Mouse (Mus musculus): ENCODE measurements at regions not wholly inside any gene's neighbourhood (a gene's known extent, or its start where the extent isn't known, plus 50 kb on each side); places are given as distances from the start of the nearest gene placed in this dataset.

GRCm38 (mm10) chr9:113601451-113601850 is 106.6 kb downstream of the Pdcd6ip start:
- DNase-seq (ENCODE audit: low read depth, low spot score), result peak; percentile 9

GRCm38 (mm10) chr9:113587260-113587659 is 120.8 kb downstream of the Pdcd6ip start:
- DNase-seq (ENCODE audit: low read depth, low spot score), result no peak

DNA sequence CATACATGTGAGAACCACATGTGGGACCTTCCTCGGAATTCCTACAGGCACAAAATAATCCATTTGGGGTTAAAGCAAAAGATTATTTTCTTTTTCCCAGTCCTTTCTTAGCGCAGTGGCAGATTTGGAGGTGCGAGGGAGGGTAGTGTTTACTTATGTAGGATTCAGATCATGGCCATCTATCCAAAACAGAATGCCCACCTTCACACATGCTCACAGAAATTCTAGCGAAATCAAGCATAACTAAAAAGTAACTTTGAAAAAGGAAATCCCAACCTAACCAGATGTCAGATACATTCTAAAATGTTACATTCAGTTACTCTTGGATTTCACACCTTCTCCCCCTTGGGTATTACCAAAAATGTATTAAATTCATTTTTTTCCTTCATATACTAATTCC is 121.6 kb downstream of the Pdcd6ip start:
- no peak for DNase-seq (ENCODE audit: low read depth, low spot score)

- no peak for DNase-seq (ENCODE audit: low read depth, low spot score)
Observed at GRCm38 (mm10) chr9:113578221-113578620, 129.8 kb downstream of the Pdcd6ip start.

GRCm38 (mm10) chr9:113568849-113569248 is 139.2 kb downstream of the Pdcd6ip start:
- DNase-seq (ENCODE audit: low read depth, low spot score), result no peak

DNA sequence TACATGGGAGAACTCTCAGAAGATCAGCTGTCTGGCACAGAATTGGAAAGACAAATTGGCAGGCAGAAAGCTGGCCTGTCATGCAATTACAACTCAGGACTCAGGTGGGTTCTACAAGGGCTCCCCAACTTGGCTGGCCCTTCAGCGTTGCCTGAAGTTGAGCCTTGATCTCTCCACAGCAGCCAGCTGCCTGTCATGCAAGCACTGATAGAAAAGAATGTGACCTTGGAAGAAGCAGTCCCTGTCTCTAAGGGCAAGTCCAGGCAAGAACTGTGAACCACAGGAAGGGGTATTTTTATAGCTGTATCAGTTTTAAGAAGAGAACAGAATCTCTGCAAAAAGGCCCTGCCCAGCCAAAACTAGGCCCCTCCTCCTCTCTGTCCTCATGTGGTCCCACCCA is 140.4 kb downstream of the Pdcd6ip start:
- DNase-seq (ENCODE audit: low read depth, low spot score), result no peak

DNA sequence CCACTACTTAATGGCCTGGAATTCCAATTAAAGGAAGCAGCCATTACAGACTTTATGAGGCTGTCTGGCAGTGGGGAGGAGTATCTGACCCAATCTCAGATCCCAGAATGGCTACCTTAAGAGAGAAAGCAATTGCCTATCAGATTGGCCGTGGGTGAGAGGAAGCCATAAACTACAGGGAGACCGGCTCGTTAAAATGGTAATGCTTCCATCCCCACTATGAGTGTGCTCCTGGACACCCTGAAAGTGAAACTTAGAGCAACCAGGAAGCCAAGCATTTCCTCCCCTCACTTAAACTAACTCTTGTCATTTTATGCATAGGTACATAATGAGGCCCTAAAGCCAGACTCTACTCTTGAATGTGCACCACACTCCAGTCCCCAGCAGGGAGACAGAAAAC is 141.4 kb downstream of the Pdcd6ip start:
- DNase-seq (ENCODE audit: low read depth, low spot score), result peak; percentile 43

DNA sequence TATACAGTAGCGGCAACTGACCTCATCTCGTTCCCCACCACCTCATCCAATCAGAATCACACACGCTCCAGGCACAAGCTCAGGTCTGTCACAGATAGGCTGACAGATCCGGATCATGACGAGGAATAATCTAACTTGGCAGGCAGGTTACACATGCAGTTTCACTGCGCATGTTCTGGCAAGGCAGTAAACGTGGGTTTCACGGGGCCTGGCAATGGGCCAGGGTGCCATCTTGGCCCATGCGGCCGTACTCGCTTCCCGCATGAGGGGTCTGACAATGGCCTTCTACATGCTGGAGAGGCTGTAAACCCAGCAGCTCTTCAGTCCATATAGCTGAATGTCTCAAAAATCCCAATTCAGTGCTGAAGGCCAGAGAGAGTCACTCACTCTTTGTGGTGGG is 154.1 kb downstream of the Pdcd6ip start:
- no peak for DNase-seq (ENCODE audit: low read depth, low spot score)

- no peak for DNase-seq (ENCODE audit: low read depth, low spot score)
Observed at GRCm38 (mm10) chr9:113547458-113547857, 160.6 kb downstream of the Pdcd6ip start.

- peak; percentile 52 for DNase-seq (ENCODE audit: low read depth, low spot score)
Observed at GRCm38 (mm10) chr9:113528586-113528985, 179.5 kb downstream of the Pdcd6ip start.

DNA sequence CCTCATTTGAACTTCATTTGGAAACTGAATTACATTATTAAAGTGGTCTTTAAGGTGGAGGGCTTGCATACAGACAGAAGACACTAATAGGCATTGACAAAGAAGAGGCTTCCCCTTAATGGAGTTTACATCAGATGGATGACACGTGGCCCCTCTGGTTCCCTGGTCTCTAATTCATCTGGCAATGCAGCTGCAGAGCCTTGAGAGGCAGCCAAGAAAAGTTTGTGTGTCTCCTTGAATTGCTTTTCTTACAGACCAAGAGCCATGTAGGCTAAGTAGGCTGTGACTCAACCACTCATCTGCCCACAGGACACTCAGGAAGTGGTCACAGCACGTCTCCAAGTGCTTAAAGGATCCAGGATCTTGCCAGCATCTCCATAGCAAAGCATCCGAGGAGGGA is 183.8 kb downstream of the Pdcd6ip start:
- no peak for DNase-seq (ENCODE audit: low read depth, low spot score)

GRCm38 (mm10) chr9:113523173-113523572 is 184.9 kb downstream of the Pdcd6ip start:
- no peak for DNase-seq (ENCODE audit: low read depth, low spot score)

- no peak for DNase-seq (ENCODE audit: low read depth, low spot score)
Observed at GRCm38 (mm10) chr9:113519727-113520126, 188.3 kb downstream of the Pdcd6ip start.

DNA sequence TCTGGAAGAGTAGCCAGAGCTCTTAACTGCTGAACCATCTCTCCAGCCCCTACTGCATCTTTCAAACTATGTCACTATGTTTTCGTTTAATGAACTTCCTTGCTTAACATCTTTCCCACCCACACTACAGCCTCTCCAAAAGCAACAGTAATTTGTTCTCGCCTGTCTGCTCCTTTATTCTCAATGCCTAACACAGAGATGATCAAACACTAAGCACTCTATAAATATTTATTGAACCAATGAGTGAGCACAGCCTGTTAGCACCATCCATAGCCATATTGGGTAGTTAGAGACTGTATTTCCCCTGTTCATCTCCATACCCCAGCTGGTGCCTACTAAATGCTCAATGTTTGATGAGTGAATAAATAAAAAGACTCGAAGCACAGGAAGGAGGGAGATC is 189.6 kb downstream of the Pdcd6ip start:
- DNase-seq (ENCODE audit: low read depth, low spot score), result no peak

- no peak for DNase-seq (ENCODE audit: low read depth, low spot score)
Observed at GRCm38 (mm10) chr9:113517756-113518155, 190.3 kb downstream of the Pdcd6ip start.

GRCm38 (mm10) chr9:113515703-113516020 is 192.4 kb downstream of the Pdcd6ip start:
- DNase-seq (ENCODE audit: low read depth, low spot score), result no peak

- DNase-seq (ENCODE audit: low read depth, low spot score), result no peak
Observed at GRCm38 (mm10) chr9:113514846-113515702, 193.0 kb downstream of the Pdcd6ip start.

GRCm38 (mm10) chr9:113511302-113511701 is 196.8 kb downstream of the Pdcd6ip start:
- no peak for DNase-seq (ENCODE audit: low read depth, low spot score)

GRCm38 (mm10) chr9:113509368-113509767 is 198.7 kb downstream of the Pdcd6ip start:
- DNase-seq (ENCODE audit: low read depth, low spot score), result no peak

GRCm38 (mm10) chr9:113508821-113509220 is 199.2 kb downstream of the Pdcd6ip start:
- no peak for DNase-seq (ENCODE audit: low read depth, low spot score)

DNA sequence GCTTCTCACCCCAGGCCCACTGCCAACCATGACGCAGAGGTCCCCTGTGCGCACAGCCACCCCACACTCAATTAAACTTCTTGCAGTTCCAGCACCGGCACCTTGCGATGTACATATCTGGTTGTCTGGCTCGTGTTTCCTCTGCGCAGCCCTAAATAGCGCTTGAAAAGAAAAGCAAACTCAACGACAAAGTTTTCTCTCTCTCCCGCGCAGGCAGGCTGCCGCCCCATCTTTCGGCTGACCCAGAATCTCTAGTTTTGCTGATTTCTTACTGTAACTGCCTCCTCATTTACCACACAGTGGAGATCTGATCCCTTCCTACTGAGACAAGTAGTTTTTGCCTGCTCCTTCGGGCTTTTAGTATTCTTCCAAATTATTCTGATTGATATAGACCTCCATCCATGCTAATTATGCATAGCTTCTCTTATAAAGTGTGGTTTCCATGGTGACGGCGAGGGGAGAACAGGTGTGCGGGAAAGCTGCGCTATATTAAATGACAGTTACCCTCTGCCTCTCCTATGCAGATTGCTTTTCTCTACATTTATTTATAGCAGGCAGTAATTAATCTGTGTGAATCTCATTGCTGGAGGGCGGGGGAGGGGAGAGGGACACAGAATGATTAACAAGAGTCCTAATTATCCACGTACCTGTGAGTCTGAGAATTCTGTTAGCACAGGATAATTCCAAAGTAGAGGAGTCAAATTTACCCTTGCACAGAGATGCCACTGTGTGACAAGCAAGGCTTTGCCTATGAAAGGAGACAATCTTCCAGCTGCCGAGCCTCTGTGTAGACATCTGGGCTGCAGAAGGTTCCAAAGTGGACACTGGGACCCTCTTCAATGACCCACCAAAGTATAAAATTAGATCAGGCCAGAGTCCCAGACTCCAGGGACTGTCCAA is 200.2 kb downstream of the Pdcd6ip start:
- no peak for DNase-seq (ENCODE audit: low read depth, low spot score)

GRCm38 (mm10) chr9:113499246-113499645 is 208.8 kb downstream of the Pdcd6ip start:
- DNase-seq (ENCODE audit: low read depth, low spot score), result no peak

Measured in forelimb bud, embryonic 11.5 days (tissue).